ENCODE assay signal across 8 mouse cellular contexts in genomic region chr14:48330965-48331622, GRCm38 (mm10).
DNase-seq lines count a peak whose midpoint lies in the region; ATAC-seq and TF ChIP-seq lines count a peak whose summit lies in the region.

No protein-coding gene starts in this region.

- TF ChIP-seq POLR2A in limb, embryonic 14.5 days (IDR thresholded peaks at IDR 0.05; ENCODE audit: borderline replicate concordance, extremely low read depth, insufficient read depth, insufficient read length), result no peak

- DNase-seq in layer of hippocampus, adult 9-11 months, result peak; percentile 38
- no peak for DNase-seq in layer of hippocampus, adult 18-20 months (ENCODE audit: low spot score in 2 of 2)
- peak; percentile 15 for DNase-seq in gastrocnemius, postnatal 25 days
- DNase-seq in limb, embryonic 14.5 days (ENCODE audit: low spot score), result peak; percentile 21
- peak; percentile 37 for DNase-seq in ovary, postnatal 36 days (ENCODE audit: low spot score)
- DNase-seq in MN1 (ENCODE audit: low spot score), result no peak

- H3K27me3 ChIP-seq in intestine, embryonic 15.5 days (replicated peaks), result no peaks in the 10 kb centered on the region
- no peaks in the 10 kb centered on the region for H3K27me3 ChIP-seq in limb, embryonic 14.5 days (ENCODE audit: control insufficient read depth, insufficient read depth, low read length)

- H3K4me1 ChIP-seq in intestine, embryonic 15.5 days (replicated peaks), result peaks cover 18% of the 10 kb centered on the region
- peaks cover 33% of the 10 kb centered on the region for H3K4me1 ChIP-seq in limb, embryonic 14.5 days (ENCODE audit: control insufficient read depth, insufficient read depth, low read length)

- no peak overlapping the region for H3K9ac ChIP-seq in intestine, embryonic 15.5 days
- H3K9ac ChIP-seq in limb, embryonic 14.5 days (ENCODE audit: low read depth, low read length, severe bottlenecking), result no peak overlapping the region

- H3K4me2 ChIP-seq in intestine, embryonic 15.5 days (replicated peaks), result 0 out of 2 replicates have a peak overlapping the region, but pooled peaks have one; percentile 3
- peak overlapping the region; percentile 24 for H3K4me2 ChIP-seq in limb, embryonic 14.5 days (replicated peaks; ENCODE audit: low read depth, low read length, severe bottlenecking)

- H3K9me3 ChIP-seq in intestine, embryonic 15.5 days, result no peaks in the 10 kb centered on the region
- H3K9me3 ChIP-seq in limb, embryonic 14.5 days (ENCODE audit: control insufficient read depth, low read length), result no peaks in the 10 kb centered on the region

- H3K4me3 ChIP-seq in intestine, embryonic 15.5 days (replicated peaks), result no peak overlapping the region
- H3K4me3 ChIP-seq in limb, embryonic 14.5 days (replicated peaks; ENCODE audit: low read length), result no peak overlapping the region

- no peak overlapping the region for H3K27ac ChIP-seq in intestine, embryonic 15.5 days
- no peak overlapping the region for H3K27ac ChIP-seq in limb, embryonic 14.5 days (replicated peaks; ENCODE audit: low read depth, low read length)

- 4% methylated on average over 4 of the region's 4 CpGs for WGBS in intestine, embryonic 15.5 days
- WGBS in limb, embryonic 14.5 days, result 0% methylated on average over 4 of the region's 4 CpGs

- ATAC-seq in common myeloid progenitor, adult 5-6 weeks (replicated peaks; ENCODE audit: low read depth, poor library complexity, severe bottlenecking), result peak; percentile 84
- ATAC-seq in intestine, embryonic 15.5 days, result peak; percentile 49
- ATAC-seq in limb, embryonic 14.5 days (ENCODE audit: low FRiP score, low read depth), result peak; percentile 56; the same call in 1 of the 2 replicates

- H3K36me3 ChIP-seq in intestine, embryonic 15.5 days, result no peaks in the 10 kb centered on the region
- H3K36me3 ChIP-seq in limb, embryonic 14.5 days (ENCODE audit: control insufficient read depth, insufficient read depth, low read length), result no peaks in the 10 kb centered on the region

Comparison
In these comparisons a context has a peak if more than half of its experiments do, and no peak if none do; other contexts are left out.
1. DNase-seq: peak in layer of hippocampus, adult 9-11 months (single experiment), gastrocnemius, postnatal 25 days (single experiment), limb, embryonic 14.5 days (single experiment) and ovary, postnatal 36 days (single experiment); none in layer of hippocampus, adult 18-20 months (0 of 2) and MN1 (single experiment).
2. Peak in every context shown above with its lines, with median percentiles within 50 percentile points of each other: ATAC-seq.